Mouse (Mus musculus): Measurements from ENCODE around the gene Ccdc40.

DNA sequence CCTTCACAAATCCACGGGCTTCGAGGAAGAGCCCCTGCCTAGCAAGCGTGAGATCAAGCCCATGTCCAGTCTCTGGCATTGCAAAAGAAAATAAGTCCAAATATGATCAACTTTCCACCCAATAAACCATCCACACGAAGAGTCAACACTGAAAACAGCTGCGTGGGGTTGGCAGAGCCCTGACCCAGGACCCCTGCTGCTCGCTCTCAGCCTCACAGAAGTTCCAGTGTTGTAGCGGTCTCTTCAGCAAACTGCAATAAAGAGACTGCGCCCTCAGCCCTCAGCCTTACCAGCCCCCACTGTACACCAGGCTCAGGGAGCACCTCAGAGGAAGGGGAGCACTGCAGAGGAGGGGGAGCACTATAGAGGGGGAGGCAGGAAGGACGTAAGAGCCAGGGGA, 2.7 kb upstream of the Ccdc40 start:
- TF ChIP-seq EP300 (IDR thresholded peaks at IDR 0.05) (no peak), CTCF (IDR thresholded peaks at IDR 0.05) (no peak)
